Mouse (Mus musculus) G1E (cell line): Measurements from ENCODE around the gene Osbpl10. TPM values are rescaled to one million over a fixed set of nuclear protein-coding genes. Genes with fewer than 3 reads are reported as not detected.
"Not testable (repeated sequence)": the region's sequence is repeated elsewhere in the genome, so short reads cannot be mapped to it uniquely, and the experiment has no call there.

ENCODE experiments used
- ATAC-seq: 2 replicates; pipeline ENCODE4 v1.8.0; 2016; ENCODE audit warnings: mild to moderate bottlenecking; ENCODE audit not compliant: insufficient number of reproducible peaks, poor library complexity, low FRiP score, severe bottlenecking; ENCODE audit errors: extremely low read depth
- DNase-seq: peaks from one replicate; pipeline ENCODE4 v3.0.0; 2012; ENCODE audit warnings: low spot score
- H3K27me3 ChIP-seq: 2 replicates; pipeline ENCODE4 v1.6.1; 2012; ENCODE audit warnings: mild to moderate bottlenecking, low read length, inconsistent platforms; ENCODE audit not compliant: insufficient read depth
- H3K36me3 ChIP-seq: replicated peaks from 2 replicates; pipeline ENCODE3; 2012; ENCODE audit warnings: mild to moderate bottlenecking, inconsistent platforms
- H3K4me1 ChIP-seq: 2 replicates; pipeline ENCODE4 v1.6.1; 2012; ENCODE audit warnings: low read depth, low read length, inconsistent platforms, mixed read lengths; ENCODE audit not compliant: insufficient read depth
- H3K4me3 ChIP-seq: 2 replicates; pipeline ENCODE4 v1.5.1; 2012; ENCODE audit warnings: low read depth, mild to moderate bottlenecking, inconsistent platforms, low read length, moderate library complexity, mixed read lengths
- H3K9me3 ChIP-seq: replicated peaks from 2 replicates; pipeline ENCODE4 v1.6.1; 2012; ENCODE audit warnings: inconsistent platforms
- CTCF ChIP-seq: IDR thresholded peaks from 2 replicates; pipeline ENCODE4 v1.5.1; 2012; ENCODE audit warnings: low read depth, low read length, inconsistent platforms, mixed read lengths
- GATA1 ChIP-seq: IDR thresholded peaks from 2 replicates; pipeline ENCODE4 v1.6.1; 2012; ENCODE audit warnings: borderline replicate concordance, low read length, inconsistent platforms, mixed read lengths
- GATA2 ChIP-seq: IDR thresholded peaks from 2 replicates; pipeline ENCODE4 v1.6.1; 2012; ENCODE audit warnings: low read depth, low read length, inconsistent platforms, borderline replicate concordance
- POLR2AphosphoS5 ChIP-seq: IDR thresholded peaks from 2 replicates; pipeline ENCODE4 v1.6.1; 2012; ENCODE audit warnings: low read depth, low read length, inconsistent platforms; ENCODE audit not compliant: insufficient replicate concordance
- TAL1 ChIP-seq: conservative IDR thresholded peaks from 2 replicates; pipeline ENCODE4 v1.6.1; 2012; ENCODE audit warnings: low read depth, low read length, inconsistent platforms, mixed read lengths
- polyA plus RNA-seq: library from polyadenylated mRNA; stranded (reverse); fragments of >175 nt; gene quantifications from 2 replicates; pipeline ENCODE4 v1.2.3, GENCODE M21; 2012
- total RNA-seq, 2 experiments: library from RNA; stranded (forward) in 1 of 2; stranded (reverse) in 1 of 2; fragments of 200-1000 nt in 1 of 2; fragments of >200 nt in 1 of 2; fragmentation: Nextera tagmentation in 1 of 2; gene quantifications; 2 replicates each; pipeline ENCODE4 v1.2.3; 2014 to 2017

Osbpl10 gene
- total and polyA plus RNA-seq, 3 experiments = 0.05 TPM; not detected in 2

DNA sequence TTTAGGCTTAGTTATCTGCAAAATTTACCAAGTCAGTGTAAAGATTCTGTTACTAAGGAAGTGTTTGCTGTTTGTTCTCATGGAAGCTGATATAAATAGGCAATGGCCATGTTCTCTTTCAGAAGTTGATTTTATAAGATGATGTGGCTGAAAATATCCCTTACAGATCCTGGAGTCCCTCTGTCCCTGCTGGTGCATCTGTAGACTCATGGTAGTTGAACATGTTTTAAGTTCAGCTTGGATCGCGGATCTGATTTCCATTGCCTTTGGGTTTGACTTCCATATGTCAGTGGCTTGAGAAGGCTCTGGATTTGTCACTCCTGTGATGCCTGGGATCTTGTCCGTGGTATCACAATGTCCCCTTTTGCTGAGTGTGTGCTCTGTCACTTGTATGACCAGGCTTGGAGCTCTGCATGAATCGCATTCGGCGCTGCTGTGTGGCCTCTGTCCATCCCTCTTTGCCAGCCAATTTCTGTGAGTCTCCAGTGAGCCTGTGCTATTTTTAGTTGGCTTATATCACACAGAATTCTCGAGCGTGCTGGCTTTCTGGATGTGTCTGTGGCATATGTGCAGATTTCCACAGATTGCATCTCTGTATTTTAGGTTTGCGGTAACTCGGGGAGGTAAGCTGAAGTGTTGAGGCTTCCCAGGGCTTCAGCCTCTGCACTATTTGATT, 45.5 kb downstream of the Osbpl10 start:
- H3K4me1 ChIP-seq = no peaks in the 10 kb centered on the region
- TF ChIP-seq GATA1 = no peak
- no peak for TF ChIP-seq CTCF
- TF ChIP-seq TAL1 = no peak
- TF ChIP-seq POLR2AphosphoS5 = no peak
- no peak for TF ChIP-seq GATA2
- no peak for ATAC-seq

DNA sequence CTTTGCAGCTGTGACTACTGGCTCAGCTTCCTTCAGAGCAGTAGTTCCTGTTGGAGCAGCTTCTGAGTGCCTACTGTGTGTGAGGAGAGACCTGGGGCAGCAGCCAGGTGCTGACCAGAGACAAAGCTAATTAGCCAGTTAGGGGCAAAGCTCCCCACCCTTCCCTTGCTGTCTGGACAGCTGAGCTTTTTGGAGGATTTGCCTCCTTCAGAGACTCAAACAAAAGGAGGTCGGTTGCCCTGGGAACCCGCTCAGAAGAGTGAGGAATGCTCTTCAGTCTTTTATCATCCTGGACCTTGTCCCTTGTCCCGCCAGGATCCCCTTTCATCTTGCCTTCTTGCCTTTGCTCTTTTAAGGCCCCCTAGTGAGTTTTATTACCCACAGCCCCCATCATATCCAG, 50.9 kb downstream of the Osbpl10 start:
- no peak for ATAC-seq
- Histone ChIP-seq H3K27me3 (no peaks in the 10 kb centered on the region), H3K4me1 (no peaks in the 10 kb centered on the region), H3K9me3 (peaks cover 57% of the 10 kb centered on the region), H3K4me3 (no peak overlapping the region), H3K36me3 (no peaks in the 10 kb centered on the region)
- TF ChIP-seq TAL1 (no peak), POLR2AphosphoS5 (no peak), GATA2 (no peak), GATA1 (no peak), CTCF (no peak)
- no peak for DNase-seq

More for the DNA sequence above, 45.5 kb downstream of the Osbpl10 start:
- DNase-seq = no peak
- H3K27me3 ChIP-seq = no peaks in the 10 kb centered on the region
- no peaks in the 10 kb centered on the region for H3K36me3 ChIP-seq
- no peak overlapping the region for H3K4me3 ChIP-seq
- peaks cover 57% of the 10 kb centered on the region for H3K9me3 ChIP-seq

DNA sequence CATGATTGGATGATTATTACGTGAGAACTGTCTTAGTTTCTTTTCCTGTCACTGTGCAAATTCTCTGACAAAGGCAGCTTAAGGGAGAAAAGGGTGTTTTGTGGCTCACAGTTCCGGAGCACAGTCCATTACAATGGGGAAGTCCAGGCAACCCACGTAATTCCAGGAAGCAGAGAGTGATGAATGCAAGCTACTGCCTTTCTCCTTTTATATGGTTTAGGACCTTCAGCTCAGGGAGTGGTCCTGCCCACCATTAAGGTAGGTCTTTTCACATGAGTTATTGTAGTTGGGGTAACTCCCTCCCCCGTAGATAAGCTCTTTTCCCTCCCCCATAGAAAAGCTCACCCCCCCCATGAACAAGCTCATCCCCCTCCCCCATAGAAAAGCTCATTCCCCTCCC, 52.2 kb downstream of the Osbpl10 start:
- Histone ChIP-seq H3K36me3 (no peaks in the 10 kb centered on the region), H3K9me3 (peaks cover 51% of the 10 kb centered on the region), H3K27me3 (no peaks in the 10 kb centered on the region), H3K4me3 (no peak overlapping the region), H3K4me1 (no peaks in the 10 kb centered on the region)
- DNase-seq (no peak), ATAC-seq (no peak)
- no peak for TF ChIP-seq GATA2
- TF ChIP-seq POLR2AphosphoS5 = no peak
- no peak for TF ChIP-seq GATA1
- no peak for TF ChIP-seq TAL1

DNA sequence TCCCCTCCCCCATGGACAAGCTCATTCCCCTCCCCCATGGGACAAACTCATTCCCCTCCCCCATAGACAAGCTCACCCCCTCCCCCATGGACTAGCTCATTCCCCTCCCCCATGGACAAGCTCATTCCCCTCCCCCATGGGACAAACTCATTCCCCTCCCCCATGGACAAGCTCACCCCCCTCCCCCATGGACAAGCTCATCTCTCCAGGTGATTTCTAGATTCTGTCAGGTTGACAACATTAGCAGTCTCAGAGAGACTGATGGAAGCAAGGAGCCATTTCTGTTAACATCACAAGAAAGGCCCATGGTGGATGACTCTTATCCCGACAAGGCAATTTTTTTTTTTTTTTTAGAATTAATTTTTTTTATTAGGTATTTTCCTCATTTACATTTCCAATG, 52.7 kb downstream of the Osbpl10 start:
- H3K4me3 ChIP-seq, ATAC-seq, H3K27me3 ChIP-seq, DNase-seq, H3K36me3 ChIP-seq, H3K4me1 ChIP-seq: not testable (repeated sequence)
- H3K9me3 ChIP-seq = peaks cover 52% of the 10 kb centered on the region

DNA sequence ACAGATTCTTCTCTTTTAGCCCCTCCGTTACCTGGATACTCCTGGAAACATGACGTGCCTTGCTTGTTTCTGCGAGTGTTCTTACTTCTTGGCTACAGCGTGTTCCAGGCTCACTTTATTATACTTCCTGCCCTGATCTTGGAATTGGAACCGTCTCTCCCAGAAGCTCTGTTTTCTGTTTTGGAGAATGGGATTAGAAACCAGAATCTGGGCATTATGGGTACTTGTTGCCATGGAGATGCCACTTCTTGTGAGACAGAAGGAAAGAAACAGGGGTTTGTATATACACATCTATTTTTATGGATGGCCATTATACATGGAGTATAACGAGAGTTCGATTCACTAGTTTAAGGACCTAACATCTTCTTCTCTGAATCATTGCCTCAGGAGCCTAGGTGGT, 54.4 kb downstream of the Osbpl10 start:
- H3K9me3 ChIP-seq = peaks cover 65% of the 10 kb centered on the region
- no peak overlapping the region for H3K4me3 ChIP-seq
- no peaks in the 10 kb centered on the region for H3K27me3 ChIP-seq
- no peaks in the 10 kb centered on the region for H3K36me3 ChIP-seq
- no peak for DNase-seq
- no peak for ATAC-seq
- H3K4me1 ChIP-seq = no peaks in the 10 kb centered on the region
- TF ChIP-seq POLR2AphosphoS5 = no peak
- no peak for TF ChIP-seq TAL1
- no peak for TF ChIP-seq CTCF
- TF ChIP-seq GATA2 = no peak
- TF ChIP-seq GATA1 = no peak

DNA sequence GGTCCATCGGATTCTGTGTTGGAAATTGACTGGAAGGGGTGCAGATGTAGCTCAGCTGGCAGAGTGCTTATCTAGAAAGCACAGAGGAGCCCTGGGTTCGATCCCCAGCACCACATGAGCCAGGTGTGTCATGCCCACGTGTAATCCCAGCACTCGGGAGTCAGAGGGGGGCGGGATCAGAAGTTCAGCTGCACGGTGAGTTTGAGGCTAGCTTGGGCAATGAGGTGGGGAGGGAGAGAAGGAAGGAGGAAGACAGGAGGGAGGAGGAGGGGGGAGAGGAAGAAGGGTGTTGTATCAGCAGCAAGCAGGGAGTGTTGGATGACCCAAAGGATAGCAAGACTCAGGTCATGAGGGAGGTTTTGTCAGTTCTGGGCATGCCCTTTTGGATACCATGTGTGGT, 55.9 kb downstream of the Osbpl10 start:
- Histone ChIP-seq H3K27me3 (no peaks in the 10 kb centered on the region), H3K4me3 (no peak overlapping the region), H3K4me1 (no peaks in the 10 kb centered on the region), H3K9me3 (peaks cover 72% of the 10 kb centered on the region), H3K36me3 (no peaks in the 10 kb centered on the region)
- no peak for ATAC-seq
- DNase-seq = no peak
- TF ChIP-seq CTCF (no peak), GATA1 (no peak), POLR2AphosphoS5 (no peak), TAL1 (no peak), GATA2 (no peak)

DNA sequence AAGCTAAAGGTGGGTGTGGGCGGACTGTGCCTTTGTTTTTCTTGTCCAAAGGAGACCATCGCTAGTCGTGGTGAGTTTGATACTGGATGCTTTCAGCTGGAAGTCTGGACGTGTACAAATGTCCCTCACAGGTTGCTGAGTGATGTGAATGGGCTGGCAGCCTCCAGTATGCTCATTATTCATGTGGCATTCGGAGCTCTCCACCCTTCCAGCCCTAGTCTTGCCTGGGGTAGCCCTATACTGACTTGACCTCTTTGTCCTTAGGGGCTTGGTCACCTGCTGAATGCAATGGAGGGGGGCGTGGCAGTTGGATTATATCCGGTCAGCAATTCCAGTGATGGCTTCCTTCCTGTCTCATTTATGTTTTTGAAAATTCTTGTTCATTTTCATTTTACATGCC, 56.4 kb downstream of the Osbpl10 start:
- Histone ChIP-seq H3K4me1 (no peaks in the 10 kb centered on the region), H3K4me3 (no peak overlapping the region), H3K36me3 (no peaks in the 10 kb centered on the region), H3K9me3 (peaks cover 73% of the 10 kb centered on the region), H3K27me3 (no peaks in the 10 kb centered on the region)
- no peak for ATAC-seq
- DNase-seq = no peak
- TF ChIP-seq TAL1 = no peak
- no peak for TF ChIP-seq CTCF
- no peak for TF ChIP-seq GATA1
- TF ChIP-seq GATA2 = no peak
- TF ChIP-seq POLR2AphosphoS5 = no peak
